Mouse (Mus musculus) brain, embryonic 14.5 days (tissue): Measurements from ENCODE around the gene Gstt3.

ENCODE experiments used
- CTCF ChIP-seq: fragments of 200-500 bp; IDR thresholded peaks from 2 replicates; pipeline ENCODE4 v1.5.1; 2012; ENCODE audit warnings: inconsistent platforms, mild to moderate bottlenecking, moderate library complexity, borderline replicate concordance; ENCODE audit not compliant: insufficient read depth, insufficient read length; ENCODE audit errors: extremely low read depth
- POLR2A ChIP-seq: fragments of 200-500 bp; IDR thresholded peaks from 2 replicates; pipeline ENCODE4 v1.6.1; 2012; ENCODE audit warnings: mild to moderate bottlenecking, inconsistent platforms, borderline replicate concordance; ENCODE audit not compliant: poor library complexity, insufficient read depth, insufficient read length, severe bottlenecking; ENCODE audit errors: extremely low read depth

GRCm38 (mm10) chr10:75779206-75780174 lies 1.7 kb downstream of the Gstt3 start:
- no peak for TF ChIP-seq CTCF
- no peak for TF ChIP-seq POLR2A
